Mouse (Mus musculus) gastrocnemius, adult 2 months (tissue): Measurements from ENCODE around the gene Trim3. TPM values are rescaled to one million over a fixed set of nuclear protein-coding genes. Genes with fewer than 3 reads are reported as not detected.
A peak's percentile ranks its signal among the peaks of the same experiment; 100 is the strongest.

Source experiments
- DNase-seq: peaks from one replicate; pipeline ENCODE4 v3.0.0; 2022
- H3K27ac ChIP-seq: fragments of 200-600 bp; 2 replicates; pipeline ENCODE4 v1.8.1; 2022; ENCODE audit warnings: mild to moderate bottlenecking
- H3K4me3 ChIP-seq: fragments of 200-600 bp; 2 replicates; pipeline ENCODE4 v1.8.1; 2022; ENCODE audit warnings: mild to moderate bottlenecking, moderate library complexity
- CTCF ChIP-seq: fragments of 200-600 bp; IDR thresholded peaks from 2 replicates; pipeline ENCODE4 v1.8.1; 2022; ENCODE audit warnings: antibody characterized with exemption, mild to moderate bottlenecking, moderate library complexity
- intact Hi-C: fragments of 180-260 bp; cut with DNase I; formaldehyde crosslinking; loops from one replicate; pipeline ENCODE4 v1.15.1; 2025
- total RNA-seq, 2 experiments: library from RNA; stranded (reverse); gene quantifications; 2 replicates each; pipeline ENCODE4 v1.2.3; 2021

The Trim3 gene
- total RNA-seq, 2 experiments from 2014 or later: 14.7 to 16.4 TPM

DNA sequence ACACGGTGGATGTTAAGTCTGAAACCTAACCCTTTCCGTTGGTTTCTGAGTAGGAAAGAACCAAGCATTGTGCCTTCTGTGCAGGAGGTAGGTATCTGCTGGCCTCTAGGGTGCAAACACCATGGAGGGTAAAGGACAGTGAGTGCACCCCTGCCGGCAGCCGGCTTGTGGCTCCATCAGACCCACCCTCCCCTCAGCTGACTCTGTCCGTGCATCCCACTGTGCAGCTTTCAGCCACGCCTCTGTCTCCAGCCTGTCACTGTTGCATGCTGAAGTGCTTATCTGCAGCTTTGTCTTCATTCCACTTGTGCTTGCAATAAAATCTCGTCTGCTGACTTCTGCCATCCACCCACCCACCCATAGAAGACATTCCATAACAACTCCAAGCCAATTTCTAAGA lies 43.3 kb downstream of the Trim3 start:
- TF ChIP-seq CTCF: no peak
- Histone ChIP-seq H3K27ac (no peak overlapping the region), H3K4me3 (no peak overlapping the region)
- intact Hi-C loops: no loop called here
- no peak for DNase-seq

DNA sequence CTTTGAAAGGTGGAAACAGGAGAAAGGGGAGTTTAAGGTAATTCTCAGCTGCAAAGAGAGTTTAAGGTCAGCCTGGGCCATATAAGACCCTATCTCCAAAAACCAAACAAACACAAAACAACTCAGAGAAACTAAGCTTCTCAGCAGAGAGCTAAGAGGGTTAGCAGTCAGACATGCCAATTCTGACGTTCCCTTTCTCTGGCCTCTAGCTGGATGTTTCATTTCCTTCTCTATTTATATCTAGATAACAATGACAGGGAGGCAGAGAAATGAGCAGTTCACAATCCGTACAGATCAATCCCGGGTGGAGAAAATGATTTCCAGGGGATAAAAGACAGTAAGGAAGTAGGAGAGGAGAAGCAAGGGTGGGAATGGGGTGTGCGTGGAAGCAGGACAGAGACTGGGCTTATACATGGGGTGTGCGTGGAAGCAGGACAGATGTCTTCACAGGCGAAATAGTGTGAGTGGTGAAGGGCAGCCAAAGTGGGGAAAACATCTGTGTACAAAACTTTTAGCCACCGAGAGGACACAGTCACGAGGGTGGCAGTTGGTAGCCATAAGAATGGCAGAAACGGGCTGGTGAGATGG lies 45.0 kb downstream of the Trim3 start:
- H3K27ac ChIP-seq: no peak overlapping the region
- no peak for TF ChIP-seq CTCF
- no peak overlapping the region for H3K4me3 ChIP-seq
- intact Hi-C loops: no loop called here
- DNase-seq: no peak

DNA sequence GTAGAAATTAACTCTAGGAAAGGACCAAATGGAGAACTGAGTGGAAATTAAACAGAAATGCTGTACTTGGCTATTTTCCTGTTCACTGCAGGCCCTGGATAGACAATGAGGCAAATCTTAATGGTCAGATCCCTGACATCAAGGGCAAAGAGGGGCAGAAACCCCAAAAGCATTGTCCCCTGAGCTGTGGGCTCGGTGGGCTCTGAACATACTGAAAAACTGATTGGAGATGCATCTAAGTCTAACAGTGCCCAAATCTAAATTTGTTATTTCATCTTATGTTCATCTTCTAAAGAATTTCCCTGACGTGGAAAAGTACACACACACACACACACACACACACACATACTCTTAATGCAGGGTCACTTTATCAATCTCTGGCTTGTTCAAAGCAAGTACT lies 51.4 kb downstream of the Trim3 start:
- TF ChIP-seq CTCF: no peak
- Histone ChIP-seq H3K27ac (peak overlapping the region; percentile 92; the same call in 1 of the 2 replicates), H3K4me3 (peak overlapping the region; percentile 96)
- no peak for DNase-seq
- intact Hi-C loops: loop anchor here (2.0 to 5.0 kb wide), 2 partner anchors 27 to 55 kb away; partner anchors contain the start of gene Smpd1

DNA sequence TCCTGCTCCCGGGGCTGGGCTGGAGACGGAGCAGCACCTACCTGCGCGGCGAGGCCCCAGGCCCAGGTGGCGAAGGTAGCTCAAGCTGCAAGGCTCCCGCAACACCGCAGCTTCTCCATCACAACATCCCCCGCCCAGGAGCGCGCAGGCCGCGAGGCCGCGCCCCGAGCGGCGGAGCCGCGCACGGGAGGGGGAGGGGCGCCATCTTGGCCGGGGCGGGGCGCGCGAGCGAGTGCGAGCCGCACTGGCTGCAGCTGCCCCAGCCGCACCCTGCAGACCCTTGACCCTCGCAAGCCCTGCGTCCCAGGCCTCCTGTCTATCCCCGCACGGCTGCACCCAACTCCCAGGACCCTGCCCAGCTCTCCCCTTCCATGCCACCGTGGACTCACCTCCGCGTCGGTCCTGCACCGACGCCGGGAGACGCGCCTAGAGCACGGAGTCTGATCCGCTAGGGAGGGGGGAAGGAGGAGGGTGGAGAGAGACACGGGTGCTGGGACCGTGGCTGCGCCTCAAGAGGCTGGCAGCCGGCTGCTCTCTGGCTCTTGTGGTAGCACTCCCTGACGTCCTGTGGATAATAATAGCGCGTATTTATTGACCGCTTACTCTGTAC lies 52.2 kb downstream of the Trim3 start, which contains the start of gene Apbb1:
Gene Apbb1, minus strand, starts transcription at position 560 of the 610 bp plus-strand sequence.
- peak within 1 kb of the TSS; percentile 96 for H3K4me3 ChIP-seq
- intact Hi-C loops: loop anchor here (2.0 to 5.0 kb wide), 2 partner anchors 26 to 56 kb away; partner anchors contain the start of gene Smpd1
- peak; percentile 85 for DNase-seq
- H3K27ac ChIP-seq: peak within 1 kb of the TSS; percentile 92
- TF ChIP-seq CTCF: peak; percentile 4; the same call in 1 of the 2 replicates

DNA sequence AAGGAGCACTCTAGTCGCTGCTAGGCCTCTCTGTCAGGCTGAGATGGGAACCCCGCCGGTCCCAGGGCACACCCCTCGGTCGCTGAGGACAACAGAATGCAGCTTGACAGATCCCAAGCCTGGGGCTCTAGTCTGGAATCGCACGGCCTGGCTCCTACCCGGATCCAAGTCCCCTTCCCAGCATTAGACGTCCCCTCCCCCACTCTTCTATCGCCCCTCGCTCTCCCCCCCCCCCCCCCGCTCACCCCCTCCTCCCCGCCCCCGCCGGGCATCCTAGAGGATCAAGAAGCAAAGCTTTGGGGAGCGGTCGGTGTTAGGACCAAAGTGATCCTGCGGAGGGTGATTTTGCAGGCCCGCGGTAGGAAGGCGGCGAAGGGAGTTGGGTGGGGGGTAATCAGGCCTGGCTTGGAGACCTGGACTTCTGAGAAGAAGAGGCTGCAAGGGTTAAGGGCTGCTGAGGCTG lies 52.7 kb downstream of the Trim3 start:
- Histone ChIP-seq H3K4me3 (peak overlapping the region; percentile 96), H3K27ac (peak overlapping the region; percentile 92)
- peak; percentile 41 for DNase-seq
- intact Hi-C loops: loop anchor here (2.0 to 5.0 kb wide), 2 partner anchors 26 to 57 kb away; partner anchors contain the start of gene Smpd1
- TF ChIP-seq CTCF: no peak

DNA sequence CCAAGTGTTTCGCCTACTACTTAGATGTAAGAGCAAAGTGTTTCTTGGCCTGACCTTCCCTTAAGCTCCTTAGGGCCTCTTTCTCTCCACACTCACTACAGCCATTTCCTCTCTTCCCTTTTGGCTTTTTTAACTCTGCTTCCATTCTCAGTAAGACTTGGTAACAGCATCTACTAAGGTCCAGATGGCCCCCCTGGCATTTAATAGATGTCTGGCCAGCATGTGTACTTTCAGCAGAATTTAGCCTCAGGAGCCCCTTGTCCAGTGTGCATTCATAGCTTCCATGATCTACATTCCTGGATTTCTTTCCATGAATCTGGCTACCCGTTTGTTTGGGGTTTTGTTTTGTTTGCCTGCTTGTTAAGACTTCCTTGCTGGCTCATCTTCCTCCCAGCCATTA lies 54.9 kb downstream of the Trim3 start:
- DNase-seq: no peak
- H3K27ac ChIP-seq: no peak overlapping the region
- TF ChIP-seq CTCF: no peak
- intact Hi-C loops: no loop called here
- H3K4me3 ChIP-seq: no peak overlapping the region

DNA sequence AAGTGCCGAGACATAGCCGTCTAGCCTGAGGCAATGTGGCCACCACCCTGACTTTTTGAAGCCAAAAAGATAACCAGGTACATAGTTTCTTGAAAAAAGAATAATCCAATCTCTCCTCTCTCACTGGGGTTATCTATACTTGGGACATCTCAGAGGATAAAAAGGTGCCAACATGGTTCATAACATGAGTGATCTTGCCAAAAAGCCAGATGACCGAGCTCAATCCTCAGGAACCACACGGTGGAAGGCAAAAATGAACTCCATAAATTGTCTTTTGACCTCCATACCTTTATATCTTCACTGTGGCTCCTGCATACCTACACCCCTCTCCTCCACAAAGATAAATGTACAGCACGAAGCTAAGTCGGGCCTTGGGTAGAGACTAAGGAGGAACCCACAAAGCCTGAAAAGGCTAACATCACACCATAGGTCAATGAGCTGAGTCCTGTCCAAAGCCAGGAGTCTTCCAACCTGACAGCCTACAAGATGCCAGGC lies 55.9 kb downstream of the Trim3 start:
- intact Hi-C loops: no loop called here
- TF ChIP-seq CTCF: no peak
- Histone ChIP-seq H3K4me3 (no peak overlapping the region), H3K27ac (no peak overlapping the region)
- DNase-seq: no peak

DNA sequence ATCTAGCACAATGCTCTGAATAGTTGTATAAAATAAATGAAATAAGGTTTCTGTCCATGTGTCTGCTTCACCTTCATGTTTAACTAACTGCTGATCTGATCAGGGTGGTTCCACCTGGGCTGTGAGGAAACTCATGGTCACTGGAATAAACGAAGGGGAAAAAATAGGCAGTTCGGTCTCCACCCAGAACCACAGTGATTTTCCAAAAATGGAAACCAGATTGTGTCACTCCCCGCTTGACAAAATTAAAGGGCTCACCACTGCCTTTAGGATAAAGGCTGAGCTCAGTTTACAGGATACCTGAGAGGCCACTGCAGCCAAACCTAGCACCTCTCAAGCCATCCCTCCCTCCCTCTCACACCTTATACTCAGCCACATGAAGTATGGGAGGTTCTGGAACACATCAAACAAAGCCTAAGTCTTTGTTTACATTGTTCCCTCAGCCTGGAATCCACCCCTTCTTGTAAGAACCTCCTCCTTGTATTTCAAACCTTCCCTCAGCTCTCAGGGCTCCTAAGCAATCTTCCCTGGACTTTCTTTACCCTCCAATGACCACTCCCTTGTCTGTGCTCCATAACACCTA lies 57.1 kb downstream of the Trim3 start:
- DNase-seq: no peak
- intact Hi-C loops: no loop called here
- TF ChIP-seq CTCF: no peak
- H3K27ac ChIP-seq: no peak overlapping the region
- no peak overlapping the region for H3K4me3 ChIP-seq

DNA sequence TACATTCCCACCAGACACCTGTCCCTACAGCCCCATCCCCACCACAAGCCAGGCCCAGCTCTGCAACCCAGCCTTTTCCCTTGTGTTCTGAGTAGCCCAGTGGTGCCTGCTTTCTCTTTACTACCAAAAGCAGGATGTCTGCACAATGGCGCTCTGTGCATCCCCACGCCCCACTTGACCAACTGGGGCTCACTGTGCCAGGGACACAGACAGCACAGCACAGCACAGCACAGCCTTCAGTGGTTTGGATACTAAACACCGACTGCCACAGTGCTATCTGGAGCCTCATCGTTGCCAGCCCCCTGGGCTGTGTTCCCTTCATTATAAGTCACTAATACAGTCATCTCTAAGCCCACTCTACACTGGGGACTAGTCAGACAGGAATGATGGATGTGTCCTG lies 58.8 kb downstream of the Trim3 start:
- H3K27ac ChIP-seq: no peak overlapping the region
- intact Hi-C loops: no loop called here
- TF ChIP-seq CTCF: no peak
- DNase-seq: no peak
- no peak overlapping the region for H3K4me3 ChIP-seq

DNA sequence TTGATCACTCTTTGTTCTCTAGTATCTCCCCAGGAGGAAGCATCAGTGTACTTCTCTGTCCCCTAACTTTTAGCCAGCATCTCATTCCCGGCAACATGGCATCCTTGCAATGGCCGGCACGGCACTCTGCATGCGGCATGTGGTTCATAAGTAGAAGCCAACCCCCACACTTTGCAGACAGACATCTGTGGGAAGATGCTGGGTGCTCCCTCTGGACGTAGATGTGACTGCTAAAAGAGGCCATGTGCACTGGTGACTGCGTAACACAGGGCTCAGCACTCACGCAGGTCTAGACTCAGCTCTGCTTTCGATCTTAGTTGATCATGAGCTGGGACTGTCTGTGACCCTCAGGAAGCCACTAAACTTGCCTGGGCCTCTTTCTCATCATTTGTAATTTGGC lies 60.4 kb downstream of the Trim3 start:
- DNase-seq: no peak
- Histone ChIP-seq H3K27ac (no peak overlapping the region), H3K4me3 (no peak overlapping the region)
- intact Hi-C loops: no loop called here
- no peak for TF ChIP-seq CTCF

DNA sequence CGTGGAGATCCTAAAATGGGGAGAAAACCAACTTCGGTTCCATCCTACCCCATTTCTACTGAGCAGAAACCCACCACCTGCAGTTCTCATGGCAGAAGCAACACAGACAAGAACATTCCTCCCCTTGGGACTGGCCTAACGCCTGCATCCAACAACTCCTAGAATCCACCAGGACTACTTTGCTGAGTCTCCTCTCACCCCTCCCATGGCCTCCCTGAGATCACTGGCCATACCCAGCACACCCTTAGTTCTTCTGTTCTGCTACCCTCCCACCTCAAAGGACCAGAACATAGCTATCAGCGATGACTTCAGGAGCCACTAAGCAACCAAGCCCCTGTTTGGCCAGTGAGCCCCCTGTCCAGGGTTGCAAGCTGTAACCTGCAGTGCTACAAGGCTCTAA lies 62.6 kb downstream of the Trim3 start:
- TF ChIP-seq CTCF: no peak
- intact Hi-C loops: no loop called here
- Histone ChIP-seq H3K27ac (no peak overlapping the region), H3K4me3 (no peak overlapping the region)
- DNase-seq: no peak

DNA sequence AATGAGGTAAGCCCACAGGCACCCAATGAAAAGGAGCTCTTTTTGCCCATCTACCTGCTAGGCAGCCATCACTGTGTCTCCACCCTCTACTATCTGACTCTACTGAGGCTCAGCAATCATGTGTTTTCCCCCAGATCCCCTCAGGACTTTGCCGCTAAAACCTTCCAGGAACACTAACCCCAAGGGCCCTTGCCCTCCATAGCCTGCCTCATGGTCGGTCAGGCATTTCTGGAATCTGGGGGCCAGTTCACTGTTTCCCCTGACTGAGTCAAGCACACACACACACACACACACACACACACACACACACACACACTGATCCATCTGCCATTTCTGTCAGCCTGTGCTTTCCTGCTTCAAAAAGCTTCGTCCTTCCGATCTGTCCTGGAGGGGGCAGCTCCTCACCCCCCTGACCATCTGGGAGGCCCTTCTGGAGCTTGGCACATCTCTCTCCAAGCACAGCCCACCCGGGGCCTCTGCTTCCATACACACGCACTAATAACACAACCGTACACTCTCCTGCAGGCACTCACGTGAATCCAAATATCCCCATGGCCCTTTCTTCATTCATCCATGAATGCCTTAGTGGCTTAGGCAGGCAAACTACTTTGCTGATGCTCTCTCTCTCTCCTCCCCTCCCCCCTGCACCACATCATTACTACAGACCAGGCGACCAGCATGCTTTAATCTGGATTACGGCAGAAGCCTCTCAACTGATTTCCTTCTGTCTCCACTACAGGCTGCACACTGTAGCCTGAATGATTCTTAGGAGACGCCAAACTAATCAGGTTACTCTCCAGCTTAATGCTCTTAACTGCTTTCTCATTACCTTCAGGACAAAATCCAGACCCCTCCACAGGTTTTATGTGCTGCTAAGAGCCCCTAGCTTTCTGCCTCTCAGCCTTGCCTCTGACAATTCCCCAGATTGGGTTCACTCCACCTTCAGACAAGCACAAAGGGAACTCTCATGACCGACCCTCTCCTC lies 63.6 kb downstream of the Trim3 start:
- H3K27ac ChIP-seq: no peak overlapping the region
- no peak for DNase-seq
- intact Hi-C loops: no loop called here
- no peak overlapping the region for H3K4me3 ChIP-seq
- TF ChIP-seq CTCF: no peak
